Mouse (Mus musculus) intestine, embryonic 14.5 days (tissue): ENCODE data around the gene Gm10436. TPM values are rescaled to one million over a fixed set of nuclear protein-coding genes. Genes with fewer than 3 reads are reported as not detected.
"Not testable (repeated sequence)": the region's sequence is repeated elsewhere in the genome, so short reads cannot be mapped to it uniquely, and the experiment has no call there.

Source experiments
- ATAC-seq: fragments of 200-750 bp; cut with Nextera tagmentation; replicated peaks from 2 replicates; pipeline ENCODE4 v1.8.0; 2017; ENCODE audit warnings: low read depth, moderate number of reproducible peaks, moderate TSS enrichment, moderate library complexity; ENCODE audit not compliant: low FRiP score, low TSS enrichment
- DNase-seq: peaks from one replicate; pipeline ENCODE4 v3.0.0-alpha.2; 2018; ENCODE audit warnings: low spot score
- H3K27ac ChIP-seq: fragments of 300-500 bp; sonication (generic); 2 replicates; pipeline ENCODE4 v1.5.1; 2014; ENCODE audit warnings: low read depth, mild to moderate bottlenecking, control low read depth
- H3K27me3 ChIP-seq: fragments of 300-500 bp; sonication (generic); replicated peaks from 2 replicates; pipeline ENCODE4 v1.6.1; 2014; ENCODE audit warnings: low read length, control low read depth; ENCODE audit not compliant: control insufficient read depth, insufficient read depth
- H3K36me3 ChIP-seq: fragments of 300-500 bp; sonication (generic); 2 replicates; pipeline ENCODE4 v1.6.1; 2014; ENCODE audit warnings: low read length, control low read depth; ENCODE audit not compliant: control insufficient read depth, insufficient read depth
- H3K4me1 ChIP-seq: fragments of 300-500 bp; sonication (generic); replicated peaks from 2 replicates; pipeline ENCODE4 v1.6.1; 2014; ENCODE audit warnings: low read length, control low read depth, mixed read lengths; ENCODE audit not compliant: control insufficient read depth, insufficient read depth
- H3K4me2 ChIP-seq: fragments of 300-500 bp; sonication (generic); 2 replicates; pipeline ENCODE4 v1.6.1; 2014; ENCODE audit warnings: low read length
- H3K4me3 ChIP-seq: fragments of 300-500 bp; sonication (generic); 2 replicates; pipeline ENCODE4 v1.5.1; 2014; ENCODE audit warnings: low read depth, low read length, control low read depth, mixed read lengths
- H3K9ac ChIP-seq: fragments of 300-500 bp; sonication (generic); 2 replicates; pipeline ENCODE4 v1.6.1; 2014; ENCODE audit warnings: mild to moderate bottlenecking, low read length
- H3K9me3 ChIP-seq: fragments of 300-500 bp; sonication (generic); 2 replicates; pipeline ENCODE4 v1.6.1; 2016; ENCODE audit warnings: low read length, control low read depth; ENCODE audit not compliant: control insufficient read depth
- WGBS: fragments of 180-500 bp; shearing (Covaris S2); extraction: QIAGEN DNeasy Blood & Tissue Kit; methylation state at CpG from one replicate; pipeline ENCODE4 v1.1.7; 2014; 5-methylcytosine and 5-hydroxymethylcytosine counted together
- polyA plus RNA-seq: library from polyadenylated mRNA; unstranded; fragments of >200 nt; fragmentation: Nextera tagmentation; extraction: Ambion mirVana; gene quantifications from 2 replicates; pipeline ENCODE4 v1.2.1, GENCODE M21; 2014

Gene Gm10436
- polyA plus RNA-seq, result not detected in 2 replicates

GRCm38 (mm10) chr12:88182008-88182407 is at the start of gene Gm10436:
Gene Gm10436 (minus strand): TSS chr12:88182108.
- not testable (repeated sequence) for H3K9me3 ChIP-seq, H3K9ac ChIP-seq, ATAC-seq, H3K36me3 ChIP-seq, DNase-seq, H3K27ac ChIP-seq, H3K4me1 ChIP-seq, H3K4me2 ChIP-seq, H3K27me3 ChIP-seq, H3K4me3 ChIP-seq
- 67% methylated on average over 1 of the region's 1 CpGs for WGBS

DNA sequence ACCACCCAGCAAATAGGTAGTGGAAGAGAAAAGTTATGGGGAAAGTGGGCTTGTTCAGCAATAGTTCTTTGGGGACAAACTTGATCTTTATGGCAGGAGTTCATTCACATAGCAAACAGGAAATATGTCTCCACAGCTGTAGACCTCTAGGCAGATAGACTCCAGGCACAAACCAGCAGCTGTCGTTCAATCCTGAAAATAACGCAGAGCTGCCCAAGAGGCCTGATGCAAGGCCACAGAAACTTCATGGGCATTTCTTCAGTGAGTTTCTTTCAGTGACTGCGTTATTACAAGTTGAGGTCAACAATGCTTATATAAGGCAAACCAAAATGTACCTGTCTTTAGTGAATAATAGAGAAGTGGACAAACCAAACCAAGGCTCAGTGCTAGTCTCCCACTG is 37.5 kb upstream of the Gm10436 start:
- H3K4me1 ChIP-seq, result no peaks in the 10 kb centered on the region
- DNase-seq (no peak), ATAC-seq (no peak)
- H3K4me2 ChIP-seq, result no peak overlapping the region
- H3K27ac ChIP-seq, result no peak overlapping the region
- H3K9me3 ChIP-seq, result no peaks in the 10 kb centered on the region
- no peak overlapping the region for H3K4me3 ChIP-seq
- H3K27me3 ChIP-seq, result no peaks in the 10 kb centered on the region
- H3K36me3 ChIP-seq, result no peaks in the 10 kb centered on the region
- 85% methylated on average over 3 of the region's 3 CpGs for WGBS
- no peak overlapping the region for H3K9ac ChIP-seq

- not testable (repeated sequence) for ATAC-seq
These were observed 36.2 kb upstream of the Gm10436 start for GRCm38 (mm10) chr12:88218059-88218458.

DNA sequence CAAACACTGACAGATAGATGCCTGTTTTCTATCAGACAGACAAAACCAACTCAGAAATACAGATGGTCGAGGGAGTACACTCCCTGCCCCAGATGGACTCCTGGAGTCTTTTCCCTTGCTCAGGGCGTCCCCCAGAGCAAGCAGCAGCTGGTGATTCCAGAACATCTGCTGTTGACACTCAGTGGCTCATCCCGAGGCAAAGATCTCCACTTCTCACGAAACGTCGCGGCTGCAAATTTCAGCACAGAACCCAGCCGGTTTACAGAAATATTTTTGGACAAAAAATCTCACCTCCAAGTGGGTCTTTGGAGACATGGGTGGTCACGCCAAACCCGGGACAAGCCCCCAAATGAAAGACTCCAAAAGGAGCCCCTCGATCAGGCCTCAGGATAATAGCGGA is 32.7 kb upstream of the Gm10436 start:
- DNase-seq, result no peak
- Histone ChIP-seq H3K4me1 (no peaks in the 10 kb centered on the region), H3K4me2 (no peak overlapping the region), H3K27me3 (no peaks in the 10 kb centered on the region), H3K36me3 (no peaks in the 10 kb centered on the region), H3K4me3 (no peak overlapping the region), H3K27ac (no peak overlapping the region), H3K9me3 (no peaks in the 10 kb centered on the region), H3K9ac (no peak overlapping the region)
- no peak for ATAC-seq
- WGBS, result 87% methylated on average over 12 of the region's 12 CpGs

More at GRCm38 (mm10) chr12:88218059-88218458, 36.2 kb upstream of the Gm10436 start:
- not testable (repeated sequence) for H3K9ac ChIP-seq, H3K27me3 ChIP-seq, H3K27ac ChIP-seq, H3K4me2 ChIP-seq, DNase-seq, H3K36me3 ChIP-seq, H3K4me1 ChIP-seq, H3K4me3 ChIP-seq, H3K9me3 ChIP-seq

DNA sequence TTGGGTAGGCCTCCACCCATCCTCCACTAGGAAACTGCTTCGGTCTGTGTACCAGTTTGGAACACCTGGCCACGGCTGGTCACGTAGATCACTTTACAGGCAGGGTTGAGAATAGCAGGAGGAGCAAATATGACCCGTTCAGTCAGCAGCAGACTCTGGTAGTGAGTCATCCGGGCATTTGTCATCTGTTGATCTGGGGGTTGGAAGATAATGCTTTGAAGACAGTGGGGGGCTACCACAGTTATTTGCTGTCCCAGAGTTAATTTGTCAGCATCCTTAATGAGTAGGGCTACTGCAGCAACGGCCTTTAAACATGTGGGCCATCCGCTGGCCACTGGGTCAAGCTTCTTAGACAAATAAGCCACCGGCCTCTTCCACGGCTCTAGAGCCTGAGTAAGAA is 29.6 kb upstream of the Gm10436 start:
- H3K27ac ChIP-seq, H3K4me1 ChIP-seq, H3K9ac ChIP-seq, H3K36me3 ChIP-seq, H3K4me3 ChIP-seq, DNase-seq, H3K4me2 ChIP-seq, ATAC-seq, H3K27me3 ChIP-seq, H3K9me3 ChIP-seq: not testable (repeated sequence)
- WGBS, result 85% methylated on average over 9 of the region's 9 CpGs

- no peak overlapping the region for H3K27ac ChIP-seq
- H3K9me3 ChIP-seq, result no peaks in the 10 kb centered on the region
- H3K4me3 ChIP-seq, result no peak overlapping the region
- no peak overlapping the region for H3K4me2 ChIP-seq
- H3K36me3 ChIP-seq, result no peaks in the 10 kb centered on the region
- ATAC-seq (no peak), DNase-seq (no peak)
- 87% methylated on average over 2 of the region's 2 CpGs for WGBS
- H3K9ac ChIP-seq, result no peak overlapping the region
- no peaks in the 10 kb centered on the region for H3K27me3 ChIP-seq
- no peaks in the 10 kb centered on the region for H3K4me1 ChIP-seq
These were observed 20.9 kb upstream of the Gm10436 start for GRCm38 (mm10) chr12:88202856-88203255.

Other genes starting within 250 kb of the Gm10436 start
- not detected in 2 replicates for gene Gm2042, start 228.0 kb downstream of the Gm10436 start, polyA plus RNA-seq
- not detected in 2 replicates for gene Gm2075, start 170.3 kb downstream of the Gm10436 start, polyA plus RNA-seq
- not detected in 2 replicates for gene Gm6803, start 163.3 kb downstream of the Gm10436 start, polyA plus RNA-seq
- not detected in 2 replicates for gene Gm2056, start 155.1 kb downstream of the Gm10436 start, polyA plus RNA-seq
- not detected in 2 replicates for gene Gm16368, start 98.4 kb downstream of the Gm10436 start, polyA plus RNA-seq
- not detected in 2 replicates for gene Gm8332, start 68.0 kb upstream of the Gm10436 start, polyA plus RNA-seq
- not detected in 2 replicates for gene Gm5662, start 92.4 kb upstream of the Gm10436 start, polyA plus RNA-seq
- not detected in 2 replicates for gene Gm5039, start 141.9 kb upstream of the Gm10436 start, polyA plus RNA-seq
- 12.3 and 15.7 TPM in 2 replicates for gene Adck1, start 178.4 kb upstream of the Gm10436 start, polyA plus RNA-seq